Mouse (Mus musculus) hindbrain, embryonic 10.5 days (tissue): ENCODE results near the gene 9530053A07Rik. TPM values are rescaled to one million over a fixed set of nuclear protein-coding genes. Genes with fewer than 3 reads are reported as not detected.
A peak's percentile ranks its signal among the peaks of the same experiment; 100 is the strongest.
"Not testable (repeated sequence)": the region's sequence is repeated elsewhere in the genome, so short reads cannot be mapped to it uniquely, and the experiment has no call there.

Experiments used
- DNase-seq: peaks from one replicate; pipeline ENCODE4 v3.0.0-alpha.2; 2017; ENCODE audit warnings: low spot score
- H3K27ac ChIP-seq: fragments of 300-500 bp; sonication (generic); 2 replicates; pipeline ENCODE4 v1.5.1; 2016; ENCODE audit warnings: mild to moderate bottlenecking, moderate library complexity
- H3K27me3 ChIP-seq: fragments of 300-500 bp; sonication (generic); 2 replicates; pipeline ENCODE4 v1.6.1; 2016; ENCODE audit warnings: mild to moderate bottlenecking; ENCODE audit not compliant: poor library complexity, insufficient read depth, severe bottlenecking
- H3K36me3 ChIP-seq: fragments of 300-500 bp; sonication (generic); 2 replicates; pipeline ENCODE4 v1.6.1; 2016; ENCODE audit warnings: mild to moderate bottlenecking, moderate library complexity
- H3K4me1 ChIP-seq: fragments of 300-500 bp; sonication (generic); replicated peaks from 2 replicates; pipeline ENCODE4 v1.6.1; 2016; ENCODE audit warnings: mild to moderate bottlenecking
- H3K4me3 ChIP-seq: fragments of 300-500 bp; sonication (generic); 2 replicates; pipeline ENCODE4 v1.5.1; 2016; ENCODE audit warnings: mild to moderate bottlenecking, moderate library complexity
- H3K9me3 ChIP-seq: fragments of 300-500 bp; sonication (generic); 2 replicates; pipeline ENCODE4 v1.6.1; 2016; ENCODE audit warnings: mild to moderate bottlenecking, moderate library complexity
- WGBS: fragments of 180-500 bp; shearing (Covaris S2); methylation state at CpG from one replicate; pipeline ENCODE4 v1.1.7; 2016; 5-methylcytosine and 5-hydroxymethylcytosine counted together
- polyA plus RNA-seq: library from polyadenylated mRNA; unstranded; fragments of >200 nt; fragmentation: Nextera tagmentation; extraction: Ambion mirVana; gene quantifications from 2 replicates; pipeline ENCODE4 v1.2.1, GENCODE M21; 2016

9530053A07Rik gene
- polyA plus RNA-seq: 0.09 and 0.13 TPM in 2 replicates

DNA sequence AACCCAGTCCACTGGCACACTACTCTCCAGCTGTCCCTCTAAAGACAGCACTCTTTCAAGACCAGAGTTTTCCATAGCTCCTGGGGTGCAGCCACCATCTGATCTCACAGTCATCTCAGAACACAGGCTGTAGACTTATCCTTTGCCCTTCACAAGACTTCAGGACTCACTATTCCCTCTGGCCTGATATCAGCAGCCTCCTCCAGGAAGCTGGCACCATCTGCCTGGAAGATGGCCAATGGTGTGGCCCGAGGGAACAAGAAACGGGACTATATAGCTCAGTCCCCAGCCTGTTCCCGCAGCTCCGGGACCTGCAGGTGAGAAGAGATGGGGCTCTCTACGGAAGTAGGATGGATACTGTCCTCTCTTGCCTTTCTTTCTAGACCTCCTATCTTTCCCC lies at the start of gene 9530053A07Rik:
Gene 9530053A07Rik (plus strand): TSS at position 301 of the 400 bp plus-strand sequence.
- 84% methylated on average over 5 of the region's 5 CpGs for WGBS
- no peaks in the 10 kb centered on the region for H3K9me3 ChIP-seq
- H3K4me1 ChIP-seq: no peaks in the 10 kb centered on the region
- no peak within 1 kb of the TSS for H3K27ac ChIP-seq
- no peak for DNase-seq
- no peak within 1 kb of the TSS for H3K4me3 ChIP-seq
- H3K27me3 ChIP-seq: no peaks in the 10 kb centered on the region
- no peaks in the 10 kb centered on the region for H3K36me3 ChIP-seq

DNA sequence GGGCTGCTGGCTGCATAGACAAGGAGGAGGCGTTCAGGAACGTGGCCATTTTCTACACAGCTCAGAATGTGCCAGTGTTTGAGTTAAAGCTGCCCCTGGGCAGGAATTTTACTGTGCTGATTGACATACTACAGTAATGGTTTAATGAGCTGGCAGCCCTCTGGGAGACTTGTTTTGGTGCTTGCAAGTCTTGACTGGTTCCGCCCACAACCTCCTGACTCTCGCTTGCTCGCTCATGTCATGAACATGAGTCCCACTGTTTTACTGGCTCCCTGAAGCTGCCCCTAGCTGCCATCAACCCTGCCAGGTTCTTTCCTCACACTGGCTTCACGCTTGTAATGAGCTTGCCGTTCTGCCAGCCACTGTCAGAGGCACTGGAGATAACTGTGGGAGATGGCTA lies 45.1 kb upstream of the 9530053A07Rik start:
- H3K27me3 ChIP-seq: no peaks in the 10 kb centered on the region
- no peak for DNase-seq
- peaks cover 6% of the 10 kb centered on the region; the same call in 1 of the 2 replicates for H3K9me3 ChIP-seq
- H3K27ac ChIP-seq: no peak overlapping the region
- no peaks in the 10 kb centered on the region for H3K36me3 ChIP-seq
- 86% methylated on average over 7 of the region's 7 CpGs for WGBS
- H3K4me3 ChIP-seq: no peak overlapping the region
- no peaks in the 10 kb centered on the region for H3K4me1 ChIP-seq

DNA sequence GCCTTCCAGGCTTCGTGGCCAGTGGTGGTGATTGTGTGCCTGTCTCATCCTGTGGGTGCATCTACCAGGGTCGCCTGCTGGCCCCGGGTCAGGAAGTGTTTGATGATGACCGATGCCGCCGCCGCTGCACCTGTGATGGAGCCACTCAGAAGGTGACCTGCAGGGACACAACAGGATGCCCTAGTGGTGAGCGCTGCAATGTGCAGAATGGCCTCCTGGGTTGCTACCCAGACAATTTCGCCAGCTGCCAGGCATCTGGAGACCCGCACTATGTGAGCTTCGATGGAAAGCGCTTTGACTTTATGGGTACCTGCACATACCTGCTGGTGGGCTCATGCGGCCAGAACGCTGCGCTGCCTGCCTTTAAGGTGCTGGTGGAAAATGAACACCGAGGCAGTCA lies 43.0 kb upstream of the 9530053A07Rik start:
- Histone ChIP-seq H3K27ac (no peak overlapping the region), H3K36me3 (no peaks in the 10 kb centered on the region), H3K27me3 (no peaks in the 10 kb centered on the region), H3K9me3 (peaks cover 6% of the 10 kb centered on the region; the same call in 1 of the 2 replicates), H3K4me1 (no peaks in the 10 kb centered on the region), H3K4me3 (no peak overlapping the region)
- no peak for DNase-seq
- 82% methylated on average over 16 of the region's 16 CpGs for WGBS

DNA sequence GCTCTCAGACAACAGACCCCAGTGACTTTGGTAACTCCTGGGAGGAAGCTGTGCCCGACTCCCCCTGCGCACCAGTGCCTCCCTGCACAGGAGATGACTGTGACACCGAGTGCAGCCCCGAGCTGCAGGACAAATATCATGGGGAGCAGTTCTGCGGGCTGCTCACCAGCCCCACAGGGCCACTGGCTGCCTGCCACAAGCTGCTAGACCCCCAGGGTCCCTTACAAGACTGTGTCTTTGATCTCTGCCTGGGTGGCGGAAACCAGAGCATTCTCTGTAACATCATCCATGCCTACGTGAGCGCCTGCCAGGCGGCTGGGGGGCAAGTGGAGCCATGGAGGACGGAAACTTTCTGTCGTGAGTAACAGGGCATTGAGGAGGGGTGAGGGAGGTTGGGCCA lies 35.7 kb upstream of the 9530053A07Rik start:
- no peaks in the 10 kb centered on the region for H3K9me3 ChIP-seq
- DNase-seq: no peak
- H3K4me1 ChIP-seq: peaks cover 6% of the 10 kb centered on the region; the same call in 1 of the 2 replicates
- H3K27me3 ChIP-seq: no peaks in the 10 kb centered on the region
- no peak overlapping the region for H3K4me3 ChIP-seq
- no peaks in the 10 kb centered on the region for H3K36me3 ChIP-seq
- WGBS: 37% methylated on average over 11 of the region's 11 CpGs
- H3K27ac ChIP-seq: no peak overlapping the region

DNA sequence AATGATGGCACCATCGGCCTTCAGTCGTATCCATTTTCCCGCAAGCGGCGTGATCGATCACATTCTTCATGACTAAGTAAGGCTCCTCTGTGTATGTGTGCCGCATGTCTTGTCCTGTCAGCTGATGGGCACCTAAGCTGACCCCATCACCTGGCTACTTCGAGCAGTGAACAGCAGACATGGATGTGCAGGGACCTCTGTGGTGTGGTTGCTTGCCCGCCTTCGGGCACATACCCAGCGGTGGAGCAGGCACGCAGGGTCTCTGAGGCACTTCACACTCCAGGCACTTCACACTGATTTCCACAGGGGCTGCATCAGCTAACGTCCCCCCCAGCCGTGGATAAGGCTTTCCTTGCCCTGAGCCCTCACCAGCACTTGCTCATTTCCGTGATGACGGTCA lies 30.2 kb upstream of the 9530053A07Rik start:
- H3K9me3 ChIP-seq: peaks cover 18% of the 10 kb centered on the region
- H3K4me1 ChIP-seq: no peaks in the 10 kb centered on the region
- H3K36me3 ChIP-seq: no peaks in the 10 kb centered on the region
- no peak overlapping the region for H3K27ac ChIP-seq
- WGBS: 93% methylated on average over 16 of the region's 16 CpGs
- DNase-seq: no peak
- H3K27me3 ChIP-seq: no peaks in the 10 kb centered on the region; the same call in 1 of the 2 replicates
- H3K4me3 ChIP-seq: 0 out of 2 replicates have a peak overlapping the region, but pooled peaks have one; percentile 6

DNA sequence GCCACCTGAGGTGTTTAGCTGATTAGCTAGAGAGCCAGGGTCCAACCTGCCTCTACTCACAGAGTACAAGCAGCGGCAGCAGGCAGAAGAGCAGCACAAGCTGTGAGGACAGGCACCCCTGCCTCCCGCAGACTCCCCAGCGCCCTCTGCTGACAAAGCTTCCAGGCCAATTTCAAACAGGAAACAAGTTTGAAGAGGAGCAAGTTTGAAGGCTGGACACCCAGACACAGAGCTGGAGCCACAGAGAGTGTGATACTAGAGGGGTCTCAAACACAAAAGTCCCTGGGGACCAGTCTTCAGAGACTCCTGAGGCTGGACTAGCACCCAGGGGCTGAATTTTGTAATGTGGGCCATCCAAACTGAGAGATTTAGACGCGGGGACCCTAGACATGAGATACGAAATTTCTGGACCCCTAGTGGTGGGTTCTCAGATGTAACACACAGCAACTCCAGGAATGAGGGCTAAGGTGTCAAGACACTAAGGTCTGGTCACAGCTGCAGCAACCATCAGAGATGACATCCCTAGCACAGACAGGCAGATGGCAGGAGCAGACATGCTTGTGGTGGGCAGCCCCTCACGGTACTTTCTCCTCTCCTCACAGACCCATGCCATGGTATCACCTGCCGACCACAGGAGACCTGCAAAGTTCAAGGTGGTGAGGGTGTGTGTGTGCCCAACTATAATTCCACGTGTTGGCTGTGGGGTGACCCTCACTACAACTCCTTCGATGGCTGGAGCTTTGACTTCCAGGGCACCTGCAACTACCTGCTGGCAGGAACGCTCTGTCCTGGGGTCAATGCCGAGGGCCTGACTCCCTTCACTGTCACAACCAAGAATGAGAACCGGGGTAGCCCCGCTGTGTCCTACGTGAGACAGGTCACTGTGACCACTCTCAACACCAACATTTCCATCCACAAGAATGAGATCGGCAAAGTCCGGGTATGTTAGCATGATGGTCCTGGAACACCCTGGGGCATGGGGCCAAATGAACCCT lies 28.4 kb upstream of the 9530053A07Rik start:
- H3K27ac ChIP-seq: no peak overlapping the region
- peak; percentile 19 for DNase-seq
- WGBS: 67% methylated on average over 17 of the region's 17 CpGs
- peaks cover 7% of the 10 kb centered on the region for H3K27me3 ChIP-seq
- no peak overlapping the region for H3K4me3 ChIP-seq
- H3K9me3 ChIP-seq: peaks cover 18% of the 10 kb centered on the region
- H3K4me1 ChIP-seq: peaks cover 8% of the 10 kb centered on the region
- no peaks in the 10 kb centered on the region for H3K36me3 ChIP-seq

DNA sequence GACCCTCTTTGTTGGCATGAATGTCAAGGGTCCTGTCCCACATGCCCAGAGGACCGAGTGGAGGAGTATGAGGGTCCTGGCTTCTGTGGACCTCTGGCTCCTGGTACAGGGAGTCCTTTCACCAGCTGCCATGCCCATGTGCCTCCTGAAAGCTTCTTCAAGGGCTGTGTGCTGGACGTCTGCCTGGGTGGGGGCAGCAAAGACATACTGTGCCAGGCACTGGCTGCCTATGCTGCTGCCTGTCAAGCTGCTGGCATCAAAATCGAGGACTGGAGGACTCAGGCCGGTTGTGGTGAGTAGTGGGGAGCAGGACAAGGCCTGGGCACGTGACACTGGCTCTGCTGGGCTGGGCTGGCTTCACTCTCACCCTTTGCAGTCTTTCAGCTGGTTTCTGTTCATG lies 26.3 kb upstream of the 9530053A07Rik start:
- DNase-seq, H3K4me1 ChIP-seq, H3K36me3 ChIP-seq, H3K27ac ChIP-seq, H3K27me3 ChIP-seq, H3K4me3 ChIP-seq: not testable (repeated sequence)
- peaks cover 18% of the 10 kb centered on the region for H3K9me3 ChIP-seq
- 52% methylated on average over 5 of the region's 5 CpGs for WGBS

DNA sequence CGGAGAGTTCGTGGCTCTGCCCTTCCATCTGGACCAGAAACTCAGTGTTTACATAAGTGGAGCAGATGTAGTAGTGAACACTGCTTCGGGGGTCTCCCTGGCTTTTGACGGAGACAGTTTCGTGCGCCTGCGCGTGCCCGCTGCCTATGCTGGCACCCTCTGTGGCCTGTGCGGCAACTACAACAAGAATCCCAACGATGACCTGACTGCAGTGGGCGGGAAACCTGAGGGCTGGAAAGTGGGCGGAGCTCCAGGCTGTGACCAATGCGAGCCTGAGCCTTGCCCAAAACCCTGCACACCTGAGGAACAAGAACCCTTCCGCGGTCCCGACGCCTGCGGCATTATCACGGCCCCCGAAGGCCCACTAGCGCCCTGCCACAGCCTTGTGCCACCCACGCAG lies 24.6 kb upstream of the 9530053A07Rik start:
- no peak overlapping the region for H3K27ac ChIP-seq
- peaks cover 8% of the 10 kb centered on the region for H3K4me1 ChIP-seq
- whole genome bisulfite sequencing: 9% methylated on average over 23 of the region's 23 CpGs
- H3K9me3 ChIP-seq: peaks cover 9% of the 10 kb centered on the region
- peak overlapping the region; percentile 35 for H3K4me3 ChIP-seq
- no peaks in the 10 kb centered on the region for H3K36me3 ChIP-seq
- DNase-seq: peak; percentile 37
- H3K27me3 ChIP-seq: peaks cover 7% of the 10 kb centered on the region

DNA sequence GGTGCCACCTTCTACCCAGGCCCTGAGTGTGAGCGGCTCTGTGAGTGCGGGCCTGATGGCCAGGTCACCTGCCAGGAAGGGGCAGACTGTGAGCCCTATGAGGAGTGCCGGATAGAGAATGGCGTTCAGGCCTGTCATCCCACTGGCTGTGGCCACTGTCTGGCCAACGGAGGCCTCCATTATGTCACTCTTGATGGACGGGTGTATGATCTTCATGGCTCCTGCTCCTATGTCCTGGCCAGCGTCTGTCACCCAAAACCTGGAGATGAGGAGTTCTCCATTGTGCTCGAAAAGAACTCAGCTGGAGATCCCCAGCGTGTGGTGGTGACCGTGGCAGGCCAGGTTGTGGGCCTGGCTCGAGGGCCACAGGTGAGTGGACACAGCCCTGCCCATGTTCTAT lies 23.0 kb upstream of the 9530053A07Rik start:
- Histone ChIP-seq H3K27ac (no peak overlapping the region), H3K27me3 (peaks cover 7% of the 10 kb centered on the region), H3K4me3 (no peak overlapping the region), H3K9me3 (no peaks in the 10 kb centered on the region), H3K4me1 (peaks cover 8% of the 10 kb centered on the region), H3K36me3 (no peaks in the 10 kb centered on the region)
- WGBS: 89% methylated on average over 11 of the region's 11 CpGs
- no peak for DNase-seq

DNA sequence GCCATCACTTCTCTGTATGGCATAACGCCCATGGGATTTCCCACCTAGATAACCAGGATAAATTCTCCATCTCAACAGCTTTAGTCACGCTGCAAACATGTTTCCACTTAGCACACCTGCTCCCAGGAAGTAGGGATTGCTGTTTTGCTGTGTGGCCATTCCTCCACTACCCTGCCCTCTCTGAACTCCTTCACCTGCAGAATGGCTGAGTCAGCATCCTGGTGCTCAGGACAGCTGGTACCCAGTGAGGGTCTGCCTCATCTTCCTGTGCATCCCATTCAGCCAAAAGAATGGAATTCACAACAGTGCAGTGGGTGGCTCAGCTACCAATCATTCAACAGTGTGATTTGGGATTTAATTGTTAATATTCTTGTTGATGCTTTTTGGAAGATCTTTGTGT lies 14.6 kb upstream of the 9530053A07Rik start:
- H3K4me3 ChIP-seq: no peak overlapping the region

DNA sequence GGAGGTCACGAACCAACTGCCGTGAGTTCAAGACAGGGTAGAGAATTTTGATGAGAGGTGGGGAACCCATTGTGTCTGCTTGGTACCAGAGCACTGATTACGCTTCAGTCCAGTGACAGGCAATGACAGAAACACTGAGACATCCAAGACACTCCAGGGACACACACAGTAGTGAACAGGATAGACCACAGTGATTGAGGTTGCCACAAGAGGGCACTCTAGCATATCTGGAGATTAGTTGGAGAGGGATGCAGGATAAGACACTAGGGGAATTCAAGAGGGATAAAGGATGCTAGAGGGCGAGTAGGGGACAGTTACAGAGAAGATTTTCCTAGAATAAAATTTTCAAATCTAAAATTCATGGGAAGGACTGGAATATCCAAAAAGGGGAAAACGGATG lies 8.3 kb downstream of the 9530053A07Rik start:
- peak; percentile 33 for DNase-seq
- H3K36me3 ChIP-seq: no peaks in the 10 kb centered on the region
- H3K4me1 ChIP-seq: no peaks in the 10 kb centered on the region
- 61% methylated on average over 5 of the region's 5 CpGs for WGBS
- H3K4me3 ChIP-seq: no peak overlapping the region
- H3K9me3 ChIP-seq: no peaks in the 10 kb centered on the region
- H3K27ac ChIP-seq: no peak overlapping the region
- no peaks in the 10 kb centered on the region for H3K27me3 ChIP-seq

More for the DNA sequence above, 14.6 kb upstream of the 9530053A07Rik start:
- no peak overlapping the region for H3K27ac ChIP-seq
- no peak for DNase-seq
- 82% methylated on average over 2 of the region's 2 CpGs for whole genome bisulfite sequencing
- no peaks in the 10 kb centered on the region for H3K9me3 ChIP-seq
- no peaks in the 10 kb centered on the region for H3K27me3 ChIP-seq
- no peaks in the 10 kb centered on the region for H3K4me1 ChIP-seq
- H3K36me3 ChIP-seq: no peaks in the 10 kb centered on the region

DNA sequence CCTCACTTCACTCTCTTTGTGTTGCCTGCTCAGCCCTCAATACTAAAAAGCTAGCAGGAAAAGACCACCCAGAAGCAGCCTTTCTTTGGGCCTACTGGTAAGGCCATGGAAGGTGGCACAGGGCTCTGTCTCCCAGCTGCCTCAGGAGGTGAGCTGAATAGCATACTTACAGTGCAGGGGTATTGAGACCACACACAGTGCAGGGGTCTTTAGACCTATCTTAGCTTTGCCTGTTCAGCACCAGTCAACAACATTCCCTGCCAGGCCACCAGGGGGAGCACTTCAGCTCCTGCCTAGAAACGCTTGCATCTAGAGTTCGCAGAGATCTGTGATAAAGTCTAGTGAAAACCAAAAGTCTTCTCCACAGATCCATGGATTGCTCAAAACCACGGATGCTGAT lies 19.0 kb downstream of the 9530053A07Rik start:
- Histone ChIP-seq H3K36me3 (no peaks in the 10 kb centered on the region), H3K4me3 (no peak overlapping the region), H3K9me3 (peaks cover 15% of the 10 kb centered on the region), H3K27ac (no peak overlapping the region), H3K4me1 (peaks cover 19% of the 10 kb centered on the region), H3K27me3 (peaks cover 17% of the 10 kb centered on the region; the same call in 1 of the 2 replicates)
- peak; percentile 80 for DNase-seq
- 26% methylated on average over 3 of the region's 3 CpGs for WGBS

DNA sequence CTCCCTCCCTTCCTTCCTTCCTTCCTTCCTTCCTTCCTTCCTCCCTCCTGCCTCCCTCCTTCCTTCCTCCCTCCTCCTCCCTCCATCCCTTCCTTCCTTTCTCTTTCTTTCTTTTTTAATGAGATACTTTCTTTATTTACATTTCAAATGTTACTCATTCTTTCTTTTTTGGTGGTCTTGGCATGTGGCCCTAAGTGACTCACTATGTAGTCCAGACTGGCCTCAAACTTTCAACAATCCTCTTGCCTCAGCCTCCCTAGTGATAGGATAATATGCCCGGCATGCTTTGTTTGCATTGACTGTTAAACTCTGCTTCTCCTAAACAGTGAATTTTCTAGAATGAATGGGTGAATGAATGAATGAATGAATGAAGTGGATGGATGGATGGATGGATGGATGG lies 20.6 kb downstream of the 9530053A07Rik start:
- Histone ChIP-seq H3K9me3 (0 out of 2 replicates have a peak, but pooled peaks cover under 1% of the 10 kb centered on the region), H3K36me3 (no peaks in the 10 kb centered on the region), H3K4me1 (peaks cover 19% of the 10 kb centered on the region), H3K27ac (no peak overlapping the region), H3K4me3 (no peak overlapping the region), H3K27me3 (peaks cover 17% of the 10 kb centered on the region; the same call in 1 of the 2 replicates)
- DNase-seq: no peak
- 99% methylated on average over 1 of the region's 1 CpGs for WGBS
